Mouse (Mus musculus) neutrophil, adult 65 days (primary cell): ENCODE data around the gene Lcat. TPM values are rescaled to one million over a fixed set of nuclear protein-coding genes. Genes with fewer than 3 reads are reported as not detected.

ENCODE experiments used
- total RNA-seq: library from RNA; stranded (reverse); gene quantifications from 2 replicates; pipeline ENCODE4 v1.2.4, GENCODE M21; 2023

The Lcat gene
- not detected in 2 replicates for total RNA-seq

DNA sequence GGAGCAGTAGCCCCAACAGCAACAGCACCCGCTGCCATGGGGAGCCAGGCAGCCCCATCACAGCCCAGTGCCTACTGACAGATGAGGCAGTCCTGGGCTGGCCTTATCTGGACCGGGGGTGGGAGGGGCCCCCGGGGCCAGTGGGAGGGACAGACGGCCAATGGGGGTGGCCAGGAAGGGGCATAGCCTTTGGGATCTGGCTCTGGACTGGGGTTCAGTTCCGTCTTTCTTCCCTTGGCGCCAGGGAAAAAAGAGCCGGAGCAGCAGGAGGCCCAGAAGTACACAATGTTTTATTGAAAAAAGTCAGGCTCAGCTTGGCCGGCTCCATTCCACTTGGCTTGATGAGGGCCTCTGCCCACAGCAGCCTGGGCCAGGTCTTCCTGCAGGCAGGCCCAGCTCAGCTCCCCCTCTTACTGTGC lies at the start of gene Lcat:
Lcat (minus strand) TSS at position 62 of the 419 bp plus-strand sequence.

DNA sequence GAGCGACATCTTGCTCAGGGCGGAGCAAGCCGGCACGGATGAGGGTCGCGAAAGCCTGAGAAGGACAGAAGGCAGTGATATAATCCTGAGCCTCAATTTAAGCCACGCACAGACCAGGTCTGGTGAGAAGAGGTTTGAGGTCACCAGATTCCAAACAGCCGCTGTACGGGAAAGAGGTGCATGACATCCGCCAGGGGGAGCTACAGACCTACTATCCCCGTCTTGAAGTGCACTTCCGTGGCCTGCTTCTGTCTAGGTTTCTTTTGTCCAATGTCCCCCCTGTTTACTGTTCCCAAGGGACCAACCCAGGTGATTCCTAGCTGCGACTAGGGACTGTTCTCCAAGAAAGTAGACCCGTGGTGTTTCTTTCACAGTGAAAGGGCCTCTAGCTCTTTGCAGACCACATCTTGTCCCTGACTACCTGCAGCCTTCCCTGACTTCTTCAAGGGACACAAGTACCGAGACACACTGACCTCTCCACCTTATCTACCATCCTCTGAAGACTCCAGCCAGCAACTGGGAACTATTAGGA lies 47.7 kb upstream of the Lcat start, which contains the start of gene Dus2:
Dus2 (plus strand) TSS at position 482 of the 532 bp plus-strand sequence.

GRCm38 (mm10) chr8:105979325-105979724 lies 36.1 kb upstream of the Lcat start, which contains the start of gene Dpep3:
TSS of gene Dpep3 (minus strand) at chr8:105979429.

DNA sequence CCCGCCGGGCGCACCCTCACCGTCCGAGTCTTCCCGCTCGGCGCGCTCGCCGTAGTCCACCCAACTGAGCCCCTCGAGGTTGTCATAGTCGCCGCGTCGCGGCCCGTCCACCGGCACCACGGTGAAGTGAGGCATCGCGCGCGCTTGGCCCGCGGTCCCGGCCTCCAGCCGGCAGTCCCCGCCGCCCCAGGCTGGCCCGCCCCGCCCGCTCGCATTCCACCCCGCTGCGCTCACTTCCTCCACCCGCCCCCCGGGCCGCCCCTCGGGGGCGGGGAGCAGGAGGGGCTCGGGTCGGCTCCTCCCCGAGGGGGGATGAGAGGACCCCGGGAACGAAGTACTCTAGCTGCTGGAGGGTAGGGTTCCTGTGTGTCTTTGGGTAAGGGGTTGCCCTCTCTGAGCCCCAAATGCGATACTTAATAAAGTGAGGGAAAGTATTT lies 22.7 kb upstream of the Lcat start, which contains the start of gene Slc12a4:
Slc12a4 (minus strand) TSS at position 193 of the 437 bp plus-strand sequence.

GRCm38 (mm10) chr8:105938306-105938669 lies 4.9 kb downstream of the Lcat start, which contains the start of gene Psmb10:
TSS of gene Psmb10 (minus strand) at chr8:105938444.

GRCm38 (mm10) chr8:105933762-105934161 lies 9.4 kb downstream of the Lcat start, which contains the start of gene Ctrl:
TSS of gene Ctrl (minus strand) at chr8:105933862.

DNA sequence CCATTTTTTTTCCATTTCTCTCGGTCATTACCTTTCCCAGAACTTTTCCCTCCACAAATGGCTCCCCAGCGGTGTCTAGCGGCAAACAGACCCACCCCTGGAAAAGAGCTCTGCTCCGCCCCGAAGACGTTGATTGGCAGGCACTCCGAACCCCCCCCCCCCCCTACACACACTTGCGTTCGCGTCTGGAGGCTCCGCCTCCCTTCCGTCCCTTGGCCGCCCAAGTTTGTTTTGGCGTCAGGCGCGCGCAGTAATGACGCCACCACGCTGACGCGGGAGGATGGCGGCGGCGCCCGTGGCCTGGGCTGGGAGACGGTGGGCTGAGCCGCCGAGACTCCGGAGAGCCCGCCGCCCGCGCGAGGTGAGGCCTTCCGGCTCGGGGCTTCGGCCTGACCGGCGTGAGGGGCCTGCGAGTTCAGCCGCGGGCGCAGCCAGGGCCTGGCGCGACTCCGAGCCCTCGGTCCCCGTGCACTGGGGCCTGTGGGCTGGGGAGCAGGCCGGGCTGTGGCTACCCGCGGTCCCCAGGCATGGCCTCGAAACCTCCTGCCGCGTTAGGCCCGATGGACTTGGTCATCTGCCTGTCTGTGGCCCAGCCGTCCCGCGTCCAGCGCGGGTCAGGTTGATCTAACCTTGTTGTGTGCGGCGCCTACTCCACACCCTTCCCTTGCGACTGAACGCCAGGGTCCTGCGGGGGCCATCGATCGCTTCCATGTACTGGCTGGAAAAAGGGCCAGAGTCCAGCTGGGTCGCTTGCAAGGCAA lies 42.8 kb downstream of the Lcat start, which contains the start of gene Pskh1:
Pskh1 (plus strand) TSS at position 262 of the 761 bp plus-strand sequence.

DNA sequence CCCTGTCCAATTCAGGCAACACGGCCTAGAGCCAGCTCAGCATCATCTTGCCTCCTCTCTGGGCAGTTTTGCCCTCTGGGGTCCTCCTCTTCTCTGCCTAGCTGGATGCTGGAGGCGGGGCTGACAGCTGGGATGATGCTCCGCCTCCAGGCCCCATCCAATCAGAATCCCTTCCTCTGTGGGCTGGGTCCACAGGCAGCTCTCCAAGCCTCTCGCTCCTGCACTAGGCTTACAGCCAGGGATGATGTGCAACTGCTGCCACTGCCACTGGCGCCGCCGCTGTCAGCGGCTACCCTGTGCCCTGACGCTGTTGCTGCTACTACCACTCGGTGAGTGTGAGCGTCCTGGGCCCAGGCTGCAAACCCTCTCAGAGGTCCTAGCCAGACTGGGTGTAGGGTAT lies 49.8 kb downstream of the Lcat start, which contains the start of gene Nrn1l:
Nrn1l (plus strand) TSS at position 229 of the 400 bp plus-strand sequence.

Other genes starting within 250 kb of the Lcat start
- gene Acd, start 242.3 kb downstream of the Lcat start, total RNA-seq = 25.3 and 25.9 TPM in 2 replicates
- gene Pard6a, start 242.2 kb downstream of the Lcat start, total RNA-seq = 4.4 and 5.0 TPM in 2 replicates
- not detected in 2 replicates for gene 4933405L10Rik, start 235.7 kb downstream of the Lcat start, total RNA-seq
- gene Enkd1, start 235.2 kb downstream of the Lcat start, total RNA-seq = 6.0 and 6.4 TPM in 2 replicates
- 0.25 and 0.60 TPM in 2 replicates for gene Gfod2, start 184.7 kb downstream of the Lcat start, total RNA-seq
- 25.4 and 31.0 TPM in 2 replicates for gene Ranbp10, start 116.0 kb downstream of the Lcat start, total RNA-seq
- gene Tsnaxip1, start 115.7 kb downstream of the Lcat start, total RNA-seq = not detected in 2 replicates
- 10.3 and 15.0 TPM in 2 replicates for gene Cenpt, start 90.1 kb downstream of the Lcat start, total RNA-seq
- 29.9 and 31.8 TPM in 2 replicates for gene Thap11, start 88.2 kb downstream of the Lcat start, total RNA-seq
- 4.2 and 17.5 TPM in 2 replicates for gene Nutf2, start 82.8 kb downstream of the Lcat start, total RNA-seq
- gene Edc4, start 62.5 kb downstream of the Lcat start, total RNA-seq = 42.1 and 49.4 TPM in 2 replicates
- not detected in 2 replicates for gene Nrn1l, start 49.8 kb downstream of the Lcat start, total RNA-seq
- gene Pskh1, start 42.9 kb downstream of the Lcat start, total RNA-seq = 8.1 and 8.8 TPM in 2 replicates
- gene Ctrl, start 9.5 kb downstream of the Lcat start, total RNA-seq = not detected in 2 replicates
- gene Psmb10, start 4.9 kb downstream of the Lcat start, total RNA-seq = 64.3 and 67.4 TPM in 2 replicates
- gene Slc12a4, start 22.7 kb upstream of the Lcat start, total RNA-seq = 5.3 and 7.5 TPM in 2 replicates
- gene Dpep3, start 36.0 kb upstream of the Lcat start, total RNA-seq = not detected in 2 replicates
- gene Dus2, start 48.0 kb upstream of the Lcat start, total RNA-seq = 2.4 and 2.8 TPM in 2 replicates
- gene Dpep2nb, start 62.6 kb upstream of the Lcat start, total RNA-seq = not detected in 2 replicates
- gene Ddx28, start 68.5 kb upstream of the Lcat start, total RNA-seq = 12.2 and 15.5 TPM in 2 replicates
- 47.1 and 48.2 TPM in 2 replicates for gene Nfatc3, start 115.5 kb upstream of the Lcat start, total RNA-seq
- gene Esrp2, start 193.6 kb upstream of the Lcat start, total RNA-seq = not detected in 2 replicates
- 10.0 and 11.7 TPM in 2 replicates for gene Pla2g15, start 207.0 kb upstream of the Lcat start, total RNA-seq
- 4.4 and 6.2 TPM in 2 replicates for gene Slc7a6, start 225.5 kb upstream of the Lcat start, total RNA-seq